Mouse (Mus musculus): ENCODE measurements around the gene Ptf1a.

Gene Ptf1a

GRCm38 (mm10) chr2:19452531-19453055 is 7.1 kb downstream of the Ptf1a start:
- ATAC-seq (ENCODE audit: low TSS enrichment) = no peak

DNA sequence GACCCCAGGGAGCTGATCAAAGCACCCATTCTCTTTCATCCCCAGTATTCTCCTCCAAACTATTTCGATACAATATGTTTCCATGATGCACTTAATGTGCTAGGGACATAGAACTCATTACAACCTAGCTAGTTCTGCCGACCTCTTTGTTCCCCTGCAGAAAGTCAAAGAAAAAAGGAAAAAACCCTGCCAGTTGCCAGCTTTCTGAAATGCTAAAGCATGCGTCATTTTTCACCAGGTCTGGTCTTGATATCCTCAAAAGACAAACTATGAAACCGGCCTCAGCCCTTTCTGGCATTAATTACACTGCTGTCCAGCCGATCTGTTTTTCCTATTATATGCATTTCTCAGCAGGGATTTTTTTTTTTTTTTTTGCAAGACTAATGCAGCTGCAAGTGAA is 9.8 kb downstream of the Ptf1a start:
- ATAC-seq (ENCODE audit: low TSS enrichment) = no peak

GRCm38 (mm10) chr2:19455857-19456482 is 10.5 kb downstream of the Ptf1a start:
- ATAC-seq (ENCODE audit: low TSS enrichment) = no peak

- ATAC-seq (ENCODE audit: low TSS enrichment) = no peak
Measured at GRCm38 (mm10) chr2:19458785-19459184, 13.3 kb downstream of the Ptf1a start.

- ATAC-seq (ENCODE audit: low TSS enrichment) = no peak
Measured at GRCm38 (mm10) chr2:19461940-19462339, 16.5 kb downstream of the Ptf1a start.

- ATAC-seq (ENCODE audit: low TSS enrichment) = no peak
Measured at GRCm38 (mm10) chr2:19490262-19490661, 44.8 kb downstream of the Ptf1a start.

Measured in frontal cortex, adult (tissue).